30 mouse cellular contexts compared by ENCODE assay signal in genomic region chr8:41588157-41588556, GRCm38 (mm10).
"Had no signal": no experiment of that assay in that cellular context is flagged by ENCODE, and none has a peak within 500 bp of the region (broad histone marks: within the 10 kb centered on the region; RNA-seq: fewer than 3 reads in every experiment).

No protein-coding gene starts in this region.

- H3K9me3 ChIP-seq: limb, embryonic 12.5 days; limb, embryonic 13.5 days; limb, embryonic 15.5 days; liver, embryonic 12.5 days; liver, embryonic 13.5 days; liver, embryonic 15.5 days; lung, embryonic 15.5 days; megakaryocyte, embryonic 14.5 days; midbrain, embryonic 10.5 days; midbrain, embryonic 12.5 days; midbrain, embryonic 13.5 days; midbrain, embryonic 15.5 days had no signal

- DNase-seq: left cerebral cortex, postnatal 4 days; liver; liver, embryonic 13.5 days; liver, postnatal 0 days; lung, adult 18-20 months; lung, embryonic 14.5 days; lung, postnatal 10 days; lung, postnatal 14 days; lung, postnatal 36 days; lung, postnatal 4 days; midbrain, embryonic 14.5 days had no signal

- H3K4me3 ChIP-seq: left cerebral cortex, adult 2 months; limb, embryonic 12.5 days; limb, embryonic 13.5 days; limb, embryonic 15.5 days; liver, embryonic 12.5 days; liver, embryonic 13.5 days; liver, embryonic 15.5 days; lung, embryonic 15.5 days; megakaryocyte, embryonic 14.5 days; midbrain, embryonic 10.5 days; midbrain, embryonic 12.5 days; midbrain, embryonic 13.5 days; midbrain, embryonic 15.5 days; myocyte had no signal

- H3K36me3 ChIP-seq: limb, embryonic 12.5 days; limb, embryonic 13.5 days; limb, embryonic 15.5 days; liver, embryonic 12.5 days; liver, embryonic 13.5 days; liver, embryonic 15.5 days; lung, embryonic 15.5 days; midbrain, embryonic 10.5 days; midbrain, embryonic 12.5 days; midbrain, embryonic 13.5 days; midbrain, embryonic 15.5 days had no signal

- H3K27ac ChIP-seq: left cerebral cortex, adult 2 months; limb, embryonic 12.5 days; limb, embryonic 13.5 days; limb, embryonic 15.5 days; liver, embryonic 12.5 days; liver, embryonic 13.5 days; liver, embryonic 14.5 days; liver, embryonic 15.5 days; lung, embryonic 15.5 days; macrophage; midbrain, embryonic 10.5 days; midbrain, embryonic 12.5 days; midbrain, embryonic 13.5 days; midbrain, embryonic 15.5 days had no signal

- H3K9ac ChIP-seq: limb, embryonic 12.5 days; limb, embryonic 13.5 days; limb, embryonic 15.5 days; liver, embryonic 12.5 days; liver, embryonic 13.5 days; liver, embryonic 14.5 days; liver, embryonic 15.5 days; liver, postnatal 0 days; lung, embryonic 14.5 days; lung, embryonic 15.5 days; midbrain, embryonic 12.5 days; midbrain, embryonic 13.5 days; midbrain, embryonic 15.5 days had no signal

- H3K4me2 ChIP-seq: limb, embryonic 12.5 days; limb, embryonic 13.5 days; limb, embryonic 15.5 days; liver, embryonic 11.5 days; liver, embryonic 12.5 days; liver, embryonic 13.5 days; liver, embryonic 15.5 days; lung, embryonic 14.5 days; lung, embryonic 15.5 days; midbrain, embryonic 11.5 days; midbrain, embryonic 12.5 days; midbrain, embryonic 13.5 days; midbrain, embryonic 15.5 days had no signal

- ATAC-seq: liver, embryonic 12.5 days; liver, postnatal 0 days; lung, postnatal 0 days; midbrain, embryonic 13.5 days; midbrain, embryonic 15.5 days; midbrain, embryonic 16.5 days had no signal

- H3K27me3 ChIP-seq: limb, embryonic 15.5 days; liver, embryonic 12.5 days; liver, embryonic 13.5 days; liver, embryonic 15.5 days; lung, embryonic 15.5 days; megakaryocyte, embryonic 14.5 days; midbrain, embryonic 12.5 days; midbrain, embryonic 13.5 days; midbrain, embryonic 15.5 days had no signal

- H3K4me1 ChIP-seq: limb, embryonic 15.5 days; liver, embryonic 12.5 days; liver, embryonic 13.5 days; liver, embryonic 15.5 days; lung, embryonic 15.5 days; megakaryocyte, embryonic 14.5 days; midbrain, embryonic 10.5 days; midbrain, embryonic 12.5 days; midbrain, embryonic 13.5 days; midbrain, embryonic 15.5 days had no signal
